Mouse (Mus musculus) forebrain, embryonic 13.5 days (tissue): ENCODE results near the gene Sohlh2. TPM values are rescaled to one million over a fixed set of nuclear protein-coding genes. Genes with fewer than 3 reads are reported as not detected.

ENCODE experiments used
- ATAC-seq: fragments of 200-750 bp; cut with Nextera tagmentation; 2 replicates; pipeline ENCODE4 v1.8.0; 2017
- H3K27ac ChIP-seq: fragments of 300-500 bp; sonication (generic); 2 replicates; pipeline ENCODE4 v1.5.1; 2015; ENCODE audit warnings: inconsistent platforms, mild to moderate bottlenecking, moderate library complexity
- H3K27me3 ChIP-seq: fragments of 300-500 bp; sonication (generic); 2 replicates; pipeline ENCODE4 v1.6.1; 2015; ENCODE audit warnings: mild to moderate bottlenecking, inconsistent platforms
- H3K36me3 ChIP-seq: fragments of 300-500 bp; sonication (generic); 2 replicates; pipeline ENCODE4 v1.6.1; 2015; ENCODE audit warnings: mild to moderate bottlenecking, inconsistent platforms; ENCODE audit not compliant: poor library complexity, severe bottlenecking
- H3K4me1 ChIP-seq: fragments of 300-500 bp; sonication (generic); 2 replicates; pipeline ENCODE4 v1.6.1; 2015; ENCODE audit warnings: inconsistent platforms
- H3K4me2 ChIP-seq: fragments of 300-500 bp; sonication (generic); 2 replicates; pipeline ENCODE4 v1.6.1; 2015; ENCODE audit warnings: inconsistent platforms, mild to moderate bottlenecking, moderate library complexity
- H3K4me3 ChIP-seq: fragments of 300-500 bp; sonication (generic); 2 replicates; pipeline ENCODE4 v1.5.1; 2015; ENCODE audit warnings: mild to moderate bottlenecking, inconsistent platforms
- H3K9ac ChIP-seq: fragments of 300-500 bp; sonication (generic); 2 replicates; pipeline ENCODE4 v1.6.1; 2015; ENCODE audit warnings: mild to moderate bottlenecking, inconsistent platforms
- H3K9me3 ChIP-seq: fragments of 300-500 bp; sonication (generic); replicated peaks from 2 replicates; pipeline ENCODE4 v1.6.1; 2016; ENCODE audit warnings: inconsistent platforms
- WGBS: fragments of 180-500 bp; shearing (Covaris S2); methylation state at CpG from one replicate; pipeline ENCODE4 v1.1.7; 2015; 5-methylcytosine and 5-hydroxymethylcytosine counted together
- polyA plus RNA-seq: library from polyadenylated mRNA; unstranded; fragments of >200 nt; fragmentation: Nextera tagmentation; extraction: Ambion mirVana; gene quantifications from 2 replicates; pipeline ENCODE4 v1.2.1, GENCODE M21; 2015

The Sohlh2 gene
- polyA plus RNA-seq, 1 experiment from 2014 or later, result not detected

DNA sequence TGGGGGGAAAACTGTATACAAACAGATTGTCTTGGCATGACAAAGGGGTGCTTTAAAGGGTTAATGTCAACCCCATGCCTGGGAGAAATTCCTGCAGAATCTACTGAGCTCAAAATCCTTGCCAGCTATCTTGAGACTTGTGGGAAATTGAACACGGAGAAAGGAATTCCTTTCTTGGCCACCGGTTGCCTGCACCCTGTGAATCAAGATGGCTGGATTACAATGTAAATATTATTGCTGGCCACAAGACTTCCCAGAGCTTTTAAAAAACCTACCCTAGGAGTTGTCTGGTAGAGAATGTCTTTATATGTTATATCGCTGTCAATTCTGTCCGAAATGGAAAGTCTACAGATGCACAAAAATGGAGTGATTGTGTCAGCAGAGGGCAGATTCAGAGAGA, 32.0 kb downstream of the Sohlh2 start:
- Histone ChIP-seq H3K9me3 (no peaks in the 10 kb centered on the region), H3K4me2 (no peak overlapping the region), H3K9ac (no peak overlapping the region), H3K4me3 (no peak overlapping the region), H3K36me3 (no peaks in the 10 kb centered on the region), H3K27ac (no peak overlapping the region), H3K27me3 (no peaks in the 10 kb centered on the region), H3K4me1 (peaks cover 18% of the 10 kb centered on the region)
- 58% methylated on average over 4 of the region's 4 CpGs for WGBS
- ATAC-seq, result no peak

DNA sequence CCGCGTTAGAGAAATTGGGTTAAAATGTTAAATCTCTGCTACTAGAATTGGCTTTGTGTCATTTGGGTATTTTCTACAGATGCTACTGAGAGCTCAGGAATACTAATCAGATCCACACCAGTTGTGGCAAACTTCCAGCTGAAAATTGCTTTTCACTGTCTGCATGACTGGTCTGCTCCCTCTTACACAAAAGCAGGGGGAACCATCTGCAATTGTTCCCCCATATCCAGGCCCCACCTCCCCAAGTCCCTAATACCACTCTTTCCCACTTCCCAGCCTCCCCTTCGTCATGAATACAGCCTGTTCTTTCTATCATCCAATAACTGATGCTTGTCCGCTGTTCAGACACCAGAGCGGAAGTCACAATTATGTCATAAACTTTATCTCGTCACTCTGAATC, 32.6 kb downstream of the Sohlh2 start:
- peak; percentile 88 for ATAC-seq
- Histone ChIP-seq H3K36me3 (no peaks in the 10 kb centered on the region), H3K9me3 (no peaks in the 10 kb centered on the region), H3K4me2 (no peak overlapping the region), H3K4me1 (peaks cover 18% of the 10 kb centered on the region), H3K27me3 (no peaks in the 10 kb centered on the region), H3K27ac (peak overlapping the region; percentile 33; the same call in 1 of the 2 replicates), H3K4me3 (no peak overlapping the region), H3K9ac (0 out of 2 replicates have a peak overlapping the region, but pooled peaks have one; percentile 16)
- 50% methylated on average over 6 of the region's 6 CpGs for WGBS

DNA sequence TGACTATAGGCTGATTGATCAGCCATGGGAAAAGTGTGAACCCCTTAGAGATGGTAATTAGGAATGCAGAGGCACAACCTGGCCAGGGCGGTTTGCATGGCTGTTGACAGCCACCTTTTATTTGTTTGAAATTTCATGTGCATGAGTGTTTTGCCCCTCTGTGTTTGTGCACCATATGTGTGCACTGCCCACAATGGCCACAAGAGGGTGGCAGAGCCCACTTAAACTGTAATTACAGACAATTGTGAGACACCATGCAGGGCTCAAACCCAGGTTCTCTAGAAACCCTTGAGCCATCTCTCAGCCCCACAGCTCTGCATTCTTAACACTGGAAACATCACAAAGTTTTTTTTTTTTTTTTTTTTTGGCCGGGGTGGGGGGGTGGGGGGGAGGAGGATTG, 40.7 kb downstream of the Sohlh2 start:
- H3K4me2 ChIP-seq, result no peak overlapping the region
- peaks cover 13% of the 10 kb centered on the region for H3K4me1 ChIP-seq
- no peaks in the 10 kb centered on the region for H3K36me3 ChIP-seq
- WGBS, result 82% methylated on average over 2 of the region's 2 CpGs
- H3K4me3 ChIP-seq, result no peak overlapping the region
- no peak overlapping the region for H3K27ac ChIP-seq
- no peak overlapping the region for H3K9ac ChIP-seq
- ATAC-seq, result no peak
- no peaks in the 10 kb centered on the region for H3K9me3 ChIP-seq
- H3K27me3 ChIP-seq, result no peaks in the 10 kb centered on the region

DNA sequence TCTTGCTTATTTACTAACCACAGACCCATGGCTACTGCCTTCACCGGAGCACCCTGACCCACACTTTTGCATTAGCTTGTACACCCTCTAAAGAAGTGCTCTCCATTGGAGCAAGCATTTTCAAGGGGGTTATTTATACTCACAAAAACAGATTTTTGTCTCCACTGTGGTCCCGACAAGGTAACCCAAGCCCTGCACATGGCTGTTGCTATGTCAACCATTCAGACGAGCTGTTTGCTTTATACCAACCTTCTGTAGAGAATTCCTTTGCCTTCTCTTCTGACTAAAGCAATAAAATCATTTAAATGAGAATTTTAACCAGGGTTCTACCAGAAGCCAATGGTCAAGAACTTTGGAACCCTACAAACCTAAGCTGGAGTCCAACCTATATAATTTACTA, 42.0 kb downstream of the Sohlh2 start:
- H3K36me3 ChIP-seq, result no peaks in the 10 kb centered on the region
- H3K9ac ChIP-seq, result no peak overlapping the region
- no peaks in the 10 kb centered on the region for H3K9me3 ChIP-seq
- no peaks in the 10 kb centered on the region for H3K27me3 ChIP-seq
- peaks cover 13% of the 10 kb centered on the region for H3K4me1 ChIP-seq
- H3K4me3 ChIP-seq, result no peak overlapping the region
- 75% methylated on average over 3 of the region's 3 CpGs for WGBS
- no peak overlapping the region for H3K27ac ChIP-seq
- no peak for ATAC-seq
- H3K4me2 ChIP-seq, result no peak overlapping the region

DNA sequence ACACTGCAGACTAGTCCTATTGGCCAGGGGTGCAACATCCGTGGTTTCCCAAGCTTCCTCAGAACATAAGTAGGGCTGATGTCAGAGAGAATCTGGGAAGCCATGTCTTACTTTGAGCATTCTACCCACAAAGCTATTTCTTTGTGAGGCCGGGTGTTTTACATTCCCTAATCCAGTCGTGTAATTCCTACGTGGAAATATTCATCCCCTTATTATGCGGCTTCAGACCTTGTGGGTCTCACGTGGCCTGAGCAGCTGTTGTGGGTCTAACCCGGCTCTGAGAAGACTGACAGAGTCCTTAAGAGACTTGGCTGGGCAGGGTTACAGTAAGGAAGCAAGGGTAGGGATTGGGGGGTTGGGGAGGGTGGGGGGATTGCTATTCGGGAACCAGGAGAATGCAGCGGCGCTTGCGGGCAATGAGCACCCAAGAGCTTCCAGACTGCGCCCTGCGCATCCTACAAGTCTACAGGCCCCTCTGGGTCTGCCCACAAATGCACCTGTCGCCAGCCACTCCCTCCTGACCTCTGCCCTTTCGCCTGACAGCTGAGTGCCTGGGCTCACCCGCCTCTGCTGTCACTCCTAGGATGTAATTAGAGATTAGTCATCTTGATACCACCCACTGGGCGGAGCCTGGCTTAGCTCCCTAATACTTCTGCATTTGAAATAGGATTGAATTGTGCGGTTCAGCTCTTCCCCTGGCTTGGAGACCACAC, 44.8 kb downstream of the Sohlh2 start:
- peak overlapping the region; percentile 43; the same call in 1 of the 2 replicates for H3K9ac ChIP-seq
- peak; percentile 89 for ATAC-seq
- no peaks in the 10 kb centered on the region for H3K27me3 ChIP-seq
- peaks cover 13% of the 10 kb centered on the region for H3K4me1 ChIP-seq
- H3K27ac ChIP-seq, result peak overlapping the region; percentile 19; the same call in 1 of the 2 replicates
- 15% methylated on average over 18 of the region's 18 CpGs for WGBS
- peak overlapping the region; percentile 27 for H3K4me3 ChIP-seq
- peak overlapping the region; percentile 57 for H3K4me2 ChIP-seq
- H3K9me3 ChIP-seq, result no peaks in the 10 kb centered on the region
- no peaks in the 10 kb centered on the region for H3K36me3 ChIP-seq

DNA sequence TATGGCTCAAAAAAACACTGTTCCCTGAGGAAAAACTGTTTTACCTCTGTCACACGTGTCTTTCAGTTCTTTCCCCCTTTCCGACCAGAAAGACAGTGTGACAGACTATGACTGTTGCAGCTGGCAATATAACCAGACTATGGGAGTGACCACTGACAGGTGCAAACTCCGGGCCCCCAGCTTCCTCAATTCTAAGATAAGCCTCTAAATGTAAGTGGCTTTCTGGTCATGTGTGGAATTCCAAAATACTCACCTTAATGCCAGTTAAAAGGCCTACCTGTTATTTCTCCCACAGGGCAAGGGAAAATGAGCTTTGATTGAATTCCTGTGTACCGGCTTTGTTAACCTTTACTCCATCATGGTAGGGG, 45.4 kb downstream of the Sohlh2 start:
- WGBS, result 17% methylated on average over 4 of the region's 4 CpGs

DNA sequence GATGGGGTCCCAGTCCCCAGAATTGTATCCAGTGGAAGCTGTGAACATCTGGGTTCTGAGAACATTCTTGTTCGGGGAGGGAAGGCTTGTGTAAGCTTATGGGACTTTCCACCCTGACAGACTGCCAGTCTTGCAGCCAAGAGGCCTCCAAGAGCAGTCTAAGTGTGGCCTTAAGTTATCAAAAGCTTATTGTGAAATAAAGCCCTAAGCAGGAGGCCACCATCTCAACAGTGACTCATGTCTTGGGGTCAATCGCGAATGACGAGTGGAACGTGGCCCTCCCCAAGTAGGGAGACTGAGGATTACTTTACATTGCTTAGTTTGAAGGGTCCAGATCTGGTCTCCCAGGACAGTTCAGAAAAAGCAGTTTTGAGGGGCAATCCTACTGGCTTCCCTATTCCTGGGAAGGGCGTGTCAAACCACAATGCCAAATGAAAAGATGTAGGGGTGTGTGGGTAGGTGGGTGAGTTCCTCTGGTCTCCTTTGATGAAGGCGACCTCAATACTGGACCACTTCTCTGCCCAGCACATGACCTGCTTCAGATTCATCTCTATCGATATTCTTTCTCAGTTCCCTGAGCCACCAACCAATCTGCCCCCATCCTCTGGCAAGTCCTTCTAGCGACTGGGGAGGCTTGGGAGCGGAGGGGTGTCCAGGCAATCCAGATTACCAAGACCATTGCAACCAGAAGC, 60.0 kb downstream of the Sohlh2 start, which contains the start of gene Dclk1:
Dclk1 (plus strand) TSS at position 635 of the 692 bp plus-strand sequence.
- Histone ChIP-seq H3K9me3 (no peaks in the 10 kb centered on the region), H3K4me2 (peak within 1 kb of the TSS; percentile 71), H3K27ac (peak within 1 kb of the TSS; percentile 98), H3K36me3 (no peaks in the 10 kb centered on the region), H3K4me1 (peaks cover 31% of the 10 kb centered on the region), H3K27me3 (no peaks in the 10 kb centered on the region), H3K9ac (peak within 1 kb of the TSS; percentile 97), H3K4me3 (peak within 1 kb of the TSS; percentile 81)
- 31% methylated on average over 10 of the region's 10 CpGs for WGBS
- no peak for ATAC-seq

More for the DNA sequence above, 45.4 kb downstream of the Sohlh2 start:
- no peaks in the 10 kb centered on the region for H3K27me3 ChIP-seq
- H3K4me2 ChIP-seq, result peak overlapping the region; percentile 57
- no peak overlapping the region for H3K27ac ChIP-seq
- no peak overlapping the region for H3K9ac ChIP-seq
- ATAC-seq, result no peak
- no peaks in the 10 kb centered on the region for H3K36me3 ChIP-seq
- H3K9me3 ChIP-seq, result no peaks in the 10 kb centered on the region
- H3K4me1 ChIP-seq, result peaks cover 13% of the 10 kb centered on the region
- no peak overlapping the region for H3K4me3 ChIP-seq

DNA sequence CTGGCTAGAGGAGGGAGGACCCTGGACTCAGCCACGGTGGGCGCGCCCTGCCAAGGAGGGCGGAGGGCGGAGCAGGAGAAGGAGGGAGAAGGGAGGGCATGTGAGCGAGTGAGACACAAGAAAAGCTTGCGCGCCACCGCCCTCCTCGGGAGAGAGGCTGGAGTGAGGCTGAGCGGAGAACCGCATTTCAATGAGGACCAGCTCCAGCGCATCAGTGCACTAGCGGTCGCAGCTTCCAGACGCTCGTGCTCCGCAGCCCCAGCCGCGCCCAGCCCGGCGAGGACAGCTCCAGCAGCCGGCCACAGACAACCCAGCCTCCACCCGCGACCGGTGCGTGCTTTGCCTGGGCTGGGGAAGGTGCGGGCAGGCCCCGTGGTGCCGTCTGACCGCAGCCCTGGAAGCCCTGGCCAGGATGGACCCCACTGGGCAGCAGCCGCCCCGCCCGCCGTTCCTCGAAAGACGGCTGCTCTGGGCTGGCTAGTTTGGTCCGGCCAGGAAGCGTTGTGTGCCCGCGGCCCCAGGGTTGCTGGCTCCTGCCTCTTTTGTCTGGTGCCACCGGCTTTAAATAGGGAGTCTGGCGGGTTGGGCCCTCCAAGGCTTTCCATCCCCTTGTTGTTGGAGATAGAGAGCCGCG, 60.7 kb downstream of the Sohlh2 start:
- Histone ChIP-seq H3K27me3 (no peaks in the 10 kb centered on the region), H3K9ac (peak overlapping the region; percentile 97), H3K36me3 (peaks cover 6% of the 10 kb centered on the region), H3K4me2 (peak overlapping the region; percentile 71), H3K27ac (peak overlapping the region; percentile 98), H3K4me1 (peaks cover 36% of the 10 kb centered on the region), H3K9me3 (no peaks in the 10 kb centered on the region), H3K4me3 (peak overlapping the region; percentile 81)
- 1% methylated on average over 38 of the region's 45 CpGs for WGBS
- peak; percentile 97 for ATAC-seq

DNA sequence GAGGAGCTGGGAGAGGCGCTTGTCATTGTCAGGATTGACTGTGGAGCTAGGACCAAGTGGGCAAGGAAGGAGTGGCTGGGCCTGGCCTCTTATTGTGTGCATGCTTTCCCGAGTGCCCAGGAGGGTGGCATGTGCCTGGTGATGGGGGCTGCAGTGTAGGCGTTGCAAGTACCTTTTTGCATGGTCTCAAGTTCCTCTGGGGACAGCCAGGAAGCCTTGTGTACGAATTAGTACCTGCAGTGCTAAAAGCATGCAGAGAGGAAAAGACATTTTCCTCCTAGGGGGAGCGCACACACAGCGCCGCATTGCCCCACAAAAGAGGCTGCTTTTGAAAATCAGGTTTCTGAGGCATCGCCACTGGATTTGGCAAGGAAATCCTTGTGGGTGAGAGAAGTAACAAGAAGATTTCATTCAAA, 61.2 kb downstream of the Sohlh2 start:
- peaks cover 40% of the 10 kb centered on the region for H3K4me1 ChIP-seq
- 0% methylated on average over 8 of the region's 8 CpGs for WGBS

DNA sequence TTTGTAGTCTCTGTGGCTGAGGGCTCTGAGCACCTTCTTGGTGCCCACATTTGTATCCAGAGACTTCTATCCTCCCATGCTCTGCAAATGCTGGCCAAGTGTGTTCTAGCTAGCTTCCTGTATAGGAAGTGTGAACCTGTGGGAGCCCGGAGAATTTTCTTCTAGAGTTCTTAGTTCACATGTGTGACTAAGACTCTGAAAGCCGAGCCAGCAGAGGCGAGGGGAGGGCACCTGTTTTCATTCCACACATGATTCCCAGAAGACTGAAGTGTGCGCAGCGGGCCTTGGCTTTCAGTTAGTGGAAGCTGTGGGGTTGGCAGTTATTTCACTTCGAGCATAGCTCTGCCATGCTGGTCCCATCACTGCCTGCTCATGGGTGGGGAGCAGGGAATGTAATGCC, 62.3 kb downstream of the Sohlh2 start:
- peak overlapping the region; percentile 81 for H3K4me3 ChIP-seq
- H3K36me3 ChIP-seq, result peaks cover 22% of the 10 kb centered on the region
- peaks cover 50% of the 10 kb centered on the region for H3K4me1 ChIP-seq
- ATAC-seq, result no peak
- peak overlapping the region; percentile 71 for H3K4me2 ChIP-seq
- H3K9me3 ChIP-seq, result no peaks in the 10 kb centered on the region; the same call in 1 of the 2 replicates
- peak overlapping the region; percentile 6; the same call in 1 of the 2 replicates for H3K27ac ChIP-seq
- no peaks in the 10 kb centered on the region for H3K27me3 ChIP-seq
- peak overlapping the region; percentile 97 for H3K9ac ChIP-seq
- 63% methylated on average over 6 of the region's 6 CpGs for WGBS

More for the DNA sequence above, 61.2 kb downstream of the Sohlh2 start:
- H3K4me3 ChIP-seq, result peak overlapping the region; percentile 81
- H3K27me3 ChIP-seq, result no peaks in the 10 kb centered on the region
- H3K9ac ChIP-seq, result peak overlapping the region; percentile 97
- H3K4me2 ChIP-seq, result peak overlapping the region; percentile 71
- H3K9me3 ChIP-seq, result no peaks in the 10 kb centered on the region
- H3K27ac ChIP-seq, result peak overlapping the region; percentile 98
- ATAC-seq, result no peak
- peaks cover 12% of the 10 kb centered on the region for H3K36me3 ChIP-seq

DNA sequence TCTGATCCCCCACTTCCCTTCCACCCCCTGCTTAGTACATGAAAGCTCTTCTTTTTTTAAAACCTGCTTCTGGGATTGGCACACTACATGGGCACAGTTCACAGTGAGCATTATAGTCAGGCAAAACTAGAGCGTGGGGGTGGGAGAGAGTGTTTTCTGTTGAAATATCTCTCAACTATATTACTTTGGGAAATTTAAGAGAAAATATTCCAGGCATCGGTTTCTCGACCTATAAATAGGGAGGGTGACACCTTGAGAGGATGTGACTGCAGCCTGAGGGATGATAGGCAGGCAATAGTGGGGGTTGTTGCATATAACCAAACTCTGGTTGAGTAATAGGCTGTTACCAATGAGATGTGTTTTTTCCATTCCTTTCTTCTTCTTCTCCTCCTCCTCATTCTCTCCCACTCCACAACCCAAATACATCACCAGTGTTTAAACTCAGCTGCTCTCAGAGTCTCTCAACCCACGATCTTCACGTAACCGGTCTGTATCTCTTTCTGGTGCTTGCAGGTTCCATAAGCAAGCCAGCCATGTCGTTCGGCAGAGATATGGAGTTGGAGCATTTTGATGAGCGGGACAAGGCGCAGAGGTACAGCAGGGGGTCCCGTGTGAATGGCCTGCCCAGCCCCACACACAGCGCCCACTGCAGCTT, 64.9 kb downstream of the Sohlh2 start:
- ATAC-seq, result no peak
- H3K9me3 ChIP-seq, result no peaks in the 10 kb centered on the region; the same call in 1 of the 2 replicates
- no peaks in the 10 kb centered on the region for H3K27me3 ChIP-seq
- peaks cover 64% of the 10 kb centered on the region for H3K4me1 ChIP-seq
- WGBS, result 96% methylated on average over 12 of the region's 12 CpGs
- H3K9ac ChIP-seq, result no peak overlapping the region
- peaks cover 24% of the 10 kb centered on the region for H3K36me3 ChIP-seq
- H3K27ac ChIP-seq, result no peak overlapping the region
- H3K4me2 ChIP-seq, result no peak overlapping the region
- H3K4me3 ChIP-seq, result no peak overlapping the region
